Mouse (Mus musculus): ENCODE measurements around the gene Ahdc1. TPM values are rescaled to one million over a fixed set of nuclear protein-coding genes. Genes with fewer than 3 reads are reported as not detected.
A peak's percentile ranks its signal among the peaks of the same experiment; 100 is the strongest.

Gene Ahdc1
- polyA plus RNA-seq, 1 experiment from 2014 or later: 2.8 TPM

DNA sequence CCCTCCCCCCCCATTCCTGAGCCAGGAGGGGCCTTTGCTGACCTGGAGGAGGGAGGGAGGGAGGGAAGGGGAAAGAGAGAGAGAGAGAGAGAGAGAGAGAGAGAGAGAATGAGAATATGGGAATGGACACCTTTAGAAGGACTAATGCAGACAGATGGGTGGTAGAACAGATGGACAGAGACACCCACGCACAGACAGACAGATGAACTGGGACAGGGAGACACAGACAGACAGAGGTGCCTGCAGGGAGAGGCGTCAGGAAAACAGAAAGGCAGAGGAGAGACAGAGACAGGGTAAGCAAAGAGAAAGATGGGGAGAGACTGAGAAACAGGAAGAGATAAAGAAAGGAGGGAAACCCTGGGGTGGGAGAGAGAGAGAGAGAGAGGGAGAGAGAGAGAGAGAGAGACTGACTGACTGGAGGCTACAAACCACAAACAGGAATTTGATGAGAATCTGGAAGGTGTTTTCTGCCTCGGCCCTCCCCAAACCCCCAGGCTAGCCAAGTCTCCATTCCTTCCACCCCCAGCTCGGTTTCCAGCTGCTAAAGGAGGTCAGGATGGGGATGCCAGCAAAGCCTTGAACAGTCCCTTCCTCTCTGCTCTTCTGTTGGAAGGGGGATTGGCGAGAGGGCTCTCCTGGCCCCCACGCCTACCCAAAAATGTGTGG, 6.7 kb downstream of the Ahdc1 start:
- no peak for TF ChIP-seq EP300 (optimal IDR thresholded peaks at IDR 0.05)
- TF ChIP-seq CTCF (IDR thresholded peaks at IDR 0.05; ENCODE audit: low read depth): no peak
- peaks cover 31% of the 10 kb centered on the region for H3K4me1 ChIP-seq (replicated peaks; ENCODE audit: control insufficient read depth, insufficient read depth)
- peak overlapping the region; percentile 18 for H3K9ac ChIP-seq (ENCODE audit: low read length)
- H3K4me3 ChIP-seq (ENCODE audit: low read depth, low read length): no peak overlapping the region
- WGBS: 59% methylated on average over 6 of the region's 6 CpGs
- no peaks in the 10 kb centered on the region for H3K36me3 ChIP-seq (ENCODE audit: control insufficient read depth, insufficient read depth, low read length)
- ATAC-seq (ENCODE audit: low FRiP score, low TSS enrichment) (no peak), DNase-seq (ENCODE audit: low spot score) (no peak)
- no peaks in the 10 kb centered on the region for H3K9me3 ChIP-seq (ENCODE audit: control insufficient read depth, low read length)
- peak overlapping the region; percentile 76 for H3K27ac ChIP-seq (replicated peaks)
- no peak overlapping the region for H3K4me2 ChIP-seq (replicated peaks; ENCODE audit: low read depth)
- no peaks in the 10 kb centered on the region for H3K27me3 ChIP-seq (ENCODE audit: control insufficient read depth, insufficient read depth, low read length)

DNA sequence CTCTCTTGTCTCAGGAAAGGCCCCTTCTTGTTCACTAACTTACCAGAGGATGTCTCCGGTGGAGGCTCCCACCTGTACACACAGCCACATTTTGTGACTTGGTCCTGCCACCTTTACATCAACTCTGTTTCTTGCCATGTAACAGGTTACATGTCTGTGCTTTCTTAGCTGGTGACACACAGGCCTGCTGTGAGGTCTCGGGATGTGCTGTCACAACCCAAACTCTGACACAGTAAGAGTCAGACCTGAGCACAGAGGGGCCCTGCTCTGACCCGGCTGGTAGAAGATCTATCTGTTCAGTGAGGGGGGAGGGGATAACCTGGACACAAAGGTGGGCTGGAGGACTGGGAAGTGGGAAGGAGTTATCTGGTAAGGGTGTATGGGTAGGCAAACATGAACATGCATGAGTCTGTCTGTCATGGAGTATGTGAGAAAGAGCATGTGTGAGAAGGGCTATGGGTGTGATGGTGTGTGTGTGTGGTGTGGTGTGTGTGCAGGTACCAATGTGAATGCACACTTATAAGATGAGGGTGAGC, 7.3 kb downstream of the Ahdc1 start:
- H3K27me3 ChIP-seq (ENCODE audit: control insufficient read depth, insufficient read depth, low read length): no peaks in the 10 kb centered on the region
- H3K27ac ChIP-seq (replicated peaks): no peak overlapping the region
- no peaks in the 10 kb centered on the region for H3K36me3 ChIP-seq (ENCODE audit: control insufficient read depth, insufficient read depth, low read length)
- H3K9ac ChIP-seq (ENCODE audit: low read length): peak overlapping the region; percentile 18; the same call in 1 of the 2 replicates
- 72% methylated on average over 3 of the region's 3 CpGs for WGBS
- DNase-seq (ENCODE audit: low spot score) (no peak), ATAC-seq (ENCODE audit: low FRiP score, low TSS enrichment) (no peak)
- TF ChIP-seq CTCF (IDR thresholded peaks at IDR 0.05; ENCODE audit: low read depth) (no peak), EP300 (optimal IDR thresholded peaks at IDR 0.05) (no peak)
- H3K4me1 ChIP-seq (replicated peaks; ENCODE audit: control insufficient read depth, insufficient read depth): peaks cover 30% of the 10 kb centered on the region
- H3K9me3 ChIP-seq (ENCODE audit: control insufficient read depth, low read length): no peaks in the 10 kb centered on the region
- H3K4me2 ChIP-seq (replicated peaks; ENCODE audit: low read depth): no peak overlapping the region
- no peak overlapping the region for H3K4me3 ChIP-seq (ENCODE audit: low read depth, low read length)

DNA sequence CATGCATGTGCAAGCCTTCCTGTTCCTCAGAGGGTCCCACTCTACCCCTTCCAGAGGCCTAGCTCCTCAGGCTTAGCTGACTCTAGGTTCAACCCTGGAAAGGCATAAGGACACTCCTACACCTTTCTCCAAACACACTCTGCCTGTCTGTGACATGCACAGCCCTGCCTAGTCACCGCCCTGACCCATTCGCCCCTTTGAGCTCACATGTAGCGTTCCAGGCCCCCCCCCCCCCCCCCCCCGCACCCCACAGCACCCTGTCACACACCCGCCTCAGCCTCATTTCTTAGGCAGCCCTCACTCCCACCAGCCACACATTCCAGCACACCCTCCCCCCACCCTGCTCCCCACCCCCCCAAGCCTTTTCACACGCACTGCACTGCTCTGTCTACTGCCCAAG, 9.7 kb downstream of the Ahdc1 start:
- no peaks in the 10 kb centered on the region for H3K9me3 ChIP-seq (ENCODE audit: control insufficient read depth, low read length)
- ATAC-seq (ENCODE audit: low FRiP score, low TSS enrichment) (no peak; the same call in 1 of the 2 replicates), DNase-seq (ENCODE audit: low spot score) (no peak)
- WGBS: 13% methylated on average over 2 of the region's 6 CpGs
- H3K27me3 ChIP-seq (ENCODE audit: control insufficient read depth, insufficient read depth, low read length): no peaks in the 10 kb centered on the region
- TF ChIP-seq CTCF (IDR thresholded peaks at IDR 0.05; ENCODE audit: low read depth): no peak
- TF ChIP-seq EP300 (optimal IDR thresholded peaks at IDR 0.05): no peak
- peaks cover 38% of the 10 kb centered on the region for H3K4me1 ChIP-seq (replicated peaks; ENCODE audit: control insufficient read depth, insufficient read depth)
- peak overlapping the region; percentile 18; the same call in 1 of the 2 replicates for H3K9ac ChIP-seq (ENCODE audit: low read length)
- no peak overlapping the region for H3K4me3 ChIP-seq (ENCODE audit: low read depth, low read length)
- peak overlapping the region; percentile 45 for H3K27ac ChIP-seq (replicated peaks)
- H3K4me2 ChIP-seq (replicated peaks; ENCODE audit: low read depth): no peak overlapping the region
- no peaks in the 10 kb centered on the region for H3K36me3 ChIP-seq (ENCODE audit: control insufficient read depth, insufficient read depth, low read length)

DNA sequence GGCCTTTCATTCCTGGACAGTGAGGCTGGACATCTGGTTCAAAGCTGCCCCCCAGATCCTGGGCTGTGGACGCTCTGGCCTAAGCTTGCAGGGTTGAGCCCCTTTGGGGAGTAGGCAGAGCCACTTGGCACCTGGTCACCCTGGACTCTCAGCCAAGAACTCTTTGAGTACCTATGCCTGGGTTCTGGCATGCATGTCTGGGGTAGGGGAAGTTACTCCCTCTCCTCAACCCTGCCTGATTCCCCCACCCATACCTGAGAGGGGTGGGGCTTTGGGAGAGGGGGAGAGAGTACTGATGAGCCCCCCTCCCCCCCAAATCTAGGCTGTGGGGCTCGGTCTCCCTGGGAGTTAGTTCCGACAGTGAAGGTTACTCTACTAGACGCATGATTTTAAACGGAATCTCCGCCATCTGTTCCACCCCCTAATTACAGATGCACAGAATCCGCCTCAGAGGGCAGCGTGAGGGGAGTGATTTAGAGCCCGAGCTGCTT, 10.2 kb downstream of the Ahdc1 start:
- DNase-seq (ENCODE audit: low spot score) (no peak), ATAC-seq (ENCODE audit: low FRiP score, low TSS enrichment) (no peak)
- Histone ChIP-seq H3K4me1 (replicated peaks; ENCODE audit: control insufficient read depth, insufficient read depth) (peaks cover 34% of the 10 kb centered on the region), H3K9me3 (ENCODE audit: control insufficient read depth, low read length) (no peaks in the 10 kb centered on the region), H3K9ac (ENCODE audit: low read length) (no peak overlapping the region), H3K36me3 (ENCODE audit: control insufficient read depth, insufficient read depth, low read length) (no peaks in the 10 kb centered on the region), H3K27me3 (ENCODE audit: control insufficient read depth, insufficient read depth, low read length) (no peaks in the 10 kb centered on the region), H3K4me2 (replicated peaks; ENCODE audit: low read depth) (0 out of 2 replicates have a peak overlapping the region, but pooled peaks have one; percentile 14), H3K27ac (replicated peaks) (peak overlapping the region; percentile 40; the same call in 1 of the 2 replicates), H3K4me3 (ENCODE audit: low read depth, low read length) (no peak overlapping the region)
- TF ChIP-seq CTCF (IDR thresholded peaks at IDR 0.05; ENCODE audit: low read depth) (no peak), EP300 (optimal IDR thresholded peaks at IDR 0.05) (no peak)
- WGBS: 30% methylated on average over 9 of the region's 9 CpGs

DNA sequence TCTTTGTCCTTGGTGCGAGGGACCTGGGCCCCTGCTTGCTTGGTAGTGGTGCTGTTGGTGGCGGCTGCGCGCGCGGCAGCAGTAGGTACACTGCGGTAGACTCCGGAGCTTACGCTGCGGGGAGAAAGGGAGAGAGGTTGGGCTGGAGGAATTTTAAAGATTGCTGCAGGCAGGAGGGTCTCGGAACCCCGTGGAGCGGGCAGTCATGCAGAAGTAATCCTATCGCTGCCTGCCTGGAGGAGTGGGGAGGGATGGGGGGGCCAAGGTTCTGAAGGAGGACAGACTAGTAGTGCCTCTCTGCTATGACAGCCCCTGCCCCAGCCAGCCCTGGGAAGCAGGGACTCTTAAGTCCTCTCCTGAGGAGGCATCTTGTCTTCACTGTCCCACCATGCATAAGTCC, 11.2 kb downstream of the Ahdc1 start:
- no peak for ATAC-seq (ENCODE audit: low FRiP score, low TSS enrichment)
- Histone ChIP-seq H3K9me3 (ENCODE audit: control insufficient read depth, low read length) (no peaks in the 10 kb centered on the region), H3K27ac (replicated peaks) (no peak overlapping the region), H3K27me3 (ENCODE audit: control insufficient read depth, insufficient read depth, low read length) (no peaks in the 10 kb centered on the region), H3K36me3 (ENCODE audit: control insufficient read depth, insufficient read depth, low read length) (no peaks in the 10 kb centered on the region), H3K4me2 (replicated peaks; ENCODE audit: low read depth) (no peak overlapping the region), H3K9ac (ENCODE audit: low read length) (no peak overlapping the region), H3K4me3 (ENCODE audit: low read depth, low read length) (no peak overlapping the region), H3K4me1 (replicated peaks; ENCODE audit: control insufficient read depth, insufficient read depth) (peaks cover 31% of the 10 kb centered on the region)
- TF ChIP-seq EP300 (optimal IDR thresholded peaks at IDR 0.05): no peak
- no peak for TF ChIP-seq CTCF (IDR thresholded peaks at IDR 0.05; ENCODE audit: low read depth)
- DNase-seq (ENCODE audit: low spot score): no peak
- 60% methylated on average over 13 of the region's 14 CpGs for WGBS

Data from stomach, postnatal 0 days (tissue).